30 mouse cellular contexts compared by ENCODE assay signal in the genomic region with DNA sequence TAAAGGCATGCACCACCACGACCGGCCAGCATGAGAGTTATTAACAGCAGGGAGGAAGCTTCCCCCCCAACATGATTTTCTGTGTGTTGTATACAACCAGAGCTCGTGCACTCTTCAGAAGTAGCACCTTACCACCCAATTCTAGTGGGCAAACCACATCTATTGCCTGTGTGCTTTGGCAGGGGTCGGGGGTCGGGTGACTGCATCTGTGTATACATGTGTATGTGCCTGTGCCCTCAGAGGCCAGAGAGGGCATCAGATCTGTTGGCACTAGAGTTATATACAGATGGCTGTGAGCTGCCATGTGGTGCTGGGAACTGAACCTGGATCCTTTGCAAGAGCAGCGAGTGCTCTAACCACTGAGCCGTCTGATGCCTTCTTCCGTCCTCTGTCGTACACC. TPM values are rescaled to one million over a fixed set of nuclear protein-coding genes. Genes with fewer than 3 reads are reported as not detected.
"Had no signal": no experiment of that assay in that cellular context is flagged by ENCODE, and none has a peak within 500 bp of the region (broad histone marks: within the 10 kb centered on the region; RNA-seq: fewer than 3 reads in every experiment).

No protein-coding gene starts in this region.

- H3K4me2 ChIP-seq: heart, embryonic 11.5 days; hindbrain, embryonic 13.5 days; hindbrain, embryonic 15.5 days; limb, embryonic 13.5 days; limb, embryonic 15.5 days; liver, embryonic 12.5 days had no signal

- H3K4me3 ChIP-seq: heart, embryonic 13.5 days; heart, embryonic 15.5 days; hindbrain, embryonic 13.5 days; hindbrain, embryonic 15.5 days; limb, embryonic 13.5 days; limb, embryonic 15.5 days; liver, embryonic 12.5 days had no signal

- H3K27me3 ChIP-seq: heart, embryonic 13.5 days; heart, embryonic 15.5 days; hindbrain, embryonic 13.5 days; hindbrain, embryonic 15.5 days; limb, embryonic 13.5 days; limb, embryonic 15.5 days; liver, embryonic 12.5 days had no signal

- H3K9ac ChIP-seq: heart, embryonic 15.5 days; hindbrain, embryonic 13.5 days; hindbrain, embryonic 15.5 days; limb, embryonic 13.5 days; limb, embryonic 15.5 days; liver, embryonic 12.5 days had no signal

- DNase-seq: gastrocnemius, postnatal 14 days; gastrocnemius, postnatal 36 days; heart, adult 18-20 months; heart, postnatal 14 days; heart, postnatal 36 days; kidney, adult 11 months; kidney, adult 2 months; kidney, adult 9 months; kidney, postnatal 14 days; kidney, postnatal 36 days; layer of hippocampus, adult 9-11 months; layer of hippocampus, postnatal 36 days; left cerebral cortex, postnatal 4 days had no signal

- ATAC-seq: hindbrain, postnatal 0 days; intestine, embryonic 16.5 days; liver, embryonic 12.5 days had no signal

- H3K9me3 ChIP-seq: heart, embryonic 13.5 days; heart, embryonic 15.5 days; hindbrain, embryonic 13.5 days; hindbrain, embryonic 15.5 days; limb, embryonic 13.5 days; limb, embryonic 15.5 days; liver, embryonic 12.5 days had no signal

- H3K27ac ChIP-seq: hindbrain, embryonic 13.5 days; hindbrain, embryonic 15.5 days; hindbrain, postnatal 0 days; kidney, postnatal 0 days; limb, embryonic 13.5 days; limb, embryonic 15.5 days; liver, embryonic 12.5 days had no signal

RNA-seq across cellular contexts. Expression of gene Plac8, which starts 47.1 kb away (rescaled TPM):
- total RNA-seq: gastrocnemius, postnatal 36 days; layer of hippocampus, adult 18-20 months; layer of hippocampus, adult 8-10 months; layer of hippocampus, postnatal 14 days; layer of hippocampus, postnatal 36 days; left cerebral cortex, adult 8-10 months; left cerebral cortex, postnatal 10 days; left cerebral cortex, postnatal 25 days had no signal
